Mouse (Mus musculus) limb, embryonic 12.5 days (tissue): Measurements from ENCODE around the gene Atg7. TPM values are rescaled to one million over a fixed set of nuclear protein-coding genes. Genes with fewer than 3 reads are reported as not detected.
A peak's percentile ranks its signal among the peaks of the same experiment; 100 is the strongest.
"Not testable (repeated sequence)": the region's sequence is repeated elsewhere in the genome, so short reads cannot be mapped to it uniquely, and the experiment has no call there.

Source experiments
- ATAC-seq: fragments of 200-750 bp; cut with Nextera tagmentation; 2 replicates; pipeline ENCODE4 v1.8.0; 2017; ENCODE audit warnings: low read depth, moderate TSS enrichment; ENCODE audit not compliant: insufficient number of reproducible peaks, insufficient read depth, low FRiP score, low TSS enrichment
- H3K27ac ChIP-seq: fragments of 300-500 bp; sonication (generic); 2 replicates; pipeline ENCODE4 v1.5.1; 2016; ENCODE audit warnings: mild to moderate bottlenecking, moderate library complexity
- H3K27me3 ChIP-seq: fragments of 300-500 bp; sonication (generic); 2 replicates; pipeline ENCODE4 v1.6.1; 2016; ENCODE audit warnings: mild to moderate bottlenecking, moderate library complexity
- H3K36me3 ChIP-seq: fragments of 300-500 bp; sonication (generic); 2 replicates; pipeline ENCODE4 v1.6.1; 2016; ENCODE audit warnings: mild to moderate bottlenecking, moderate library complexity
- H3K4me1 ChIP-seq: fragments of 300-500 bp; sonication (generic); replicated peaks from 2 replicates; pipeline ENCODE4 v1.6.1; 2016
- H3K4me2 ChIP-seq: fragments of 300-500 bp; sonication (generic); 2 replicates; pipeline ENCODE4 v1.6.1; 2016; ENCODE audit warnings: mild to moderate bottlenecking, moderate library complexity
- H3K4me3 ChIP-seq: fragments of 300-500 bp; sonication (generic); replicated peaks from 2 replicates; pipeline ENCODE4 v1.5.1; 2016; ENCODE audit warnings: mild to moderate bottlenecking
- H3K9ac ChIP-seq: fragments of 300-500 bp; sonication (generic); replicated peaks from 2 replicates; pipeline ENCODE4 v1.6.1; 2016; ENCODE audit warnings: mild to moderate bottlenecking, moderate library complexity
- H3K9me3 ChIP-seq: fragments of 300-500 bp; sonication (generic); 2 replicates; pipeline ENCODE4 v1.6.1; 2016; ENCODE audit warnings: mild to moderate bottlenecking, moderate library complexity
- WGBS: fragments of 180-500 bp; shearing (Covaris S2); methylation state at CpG from one replicate; pipeline ENCODE4 v1.1.7; 2016; 5-methylcytosine and 5-hydroxymethylcytosine counted together
- polyA plus RNA-seq: library from polyadenylated mRNA; unstranded; fragments of >200 nt; fragmentation: Nextera tagmentation; extraction: Ambion mirVana; gene quantifications from 2 replicates; pipeline ENCODE4 v1.2.1, GENCODE M21; 2016

Gene Atg7
- polyA plus RNA-seq: 17.1 and 18.0 TPM in 2 replicates

- H3K36me3 ChIP-seq: no peaks in the 10 kb centered on the region
- no peak within 1 kb of the TSS for H3K27ac ChIP-seq
- H3K4me1 ChIP-seq: peaks cover 7% of the 10 kb centered on the region
- H3K9me3 ChIP-seq: no peaks in the 10 kb centered on the region
- peak; percentile 77 for ATAC-seq
- peak within 1 kb of the TSS; percentile 60 for H3K9ac ChIP-seq
- H3K27me3 ChIP-seq: no peaks in the 10 kb centered on the region
- H3K4me3 ChIP-seq: peak within 1 kb of the TSS; percentile 70
- under 1% methylated on average over 38 of the region's 38 CpGs for WGBS
- H3K4me2 ChIP-seq: peak within 1 kb of the TSS; percentile 94
These were observed at the start of gene Atg7 for GRCm38 (mm10) chr6:114642601-114643528. Atg7 (plus strand) TSS chr6:114643097.

- H3K4me1 ChIP-seq, H3K27me3 ChIP-seq, H3K4me2 ChIP-seq, ATAC-seq, H3K4me3 ChIP-seq, H3K36me3 ChIP-seq, H3K27ac ChIP-seq, H3K9me3 ChIP-seq, H3K9ac ChIP-seq: not testable (repeated sequence)
- WGBS: 2% methylated on average over 8 of the region's 17 CpGs
These were observed 28.8 kb upstream of the Atg7 start for GRCm38 (mm10) chr6:114614076-114614475.

- H3K9ac ChIP-seq, H3K4me1 ChIP-seq, ATAC-seq, H3K27me3 ChIP-seq, H3K27ac ChIP-seq, H3K4me2 ChIP-seq, H3K9me3 ChIP-seq, H3K36me3 ChIP-seq, H3K4me3 ChIP-seq: not testable (repeated sequence)
- no CpG with 5 or more reads among the region's 14 CpGs for WGBS
These were observed 9.0 kb upstream of the Atg7 start for GRCm38 (mm10) chr6:114633886-114634285.

GRCm38 (mm10) chr6:114643716-114644115 lies 819 bp downstream of the Atg7 start:
- peak overlapping the region; percentile 60 for H3K9ac ChIP-seq
- ATAC-seq: no peak

GRCm38 (mm10) chr6:114644531-114644930 lies 1.6 kb downstream of the Atg7 start:
- H3K27me3 ChIP-seq: no peaks in the 10 kb centered on the region
- no peak overlapping the region for H3K9ac ChIP-seq
- no peaks in the 10 kb centered on the region for H3K36me3 ChIP-seq
- ATAC-seq: no peak
- no peaks in the 10 kb centered on the region for H3K9me3 ChIP-seq
- no peak overlapping the region for H3K27ac ChIP-seq
- peaks cover 7% of the 10 kb centered on the region for H3K4me1 ChIP-seq
- H3K4me3 ChIP-seq: no peak overlapping the region
- H3K4me2 ChIP-seq: no peak overlapping the region
- 91% methylated on average over 1 of the region's 1 CpGs for WGBS

More at GRCm38 (mm10) chr6:114643716-114644115, 819 bp downstream of the Atg7 start:
- Histone ChIP-seq H3K4me2 (peak overlapping the region; percentile 94), H3K4me3 (peak overlapping the region; percentile 70), H3K27ac (no peak overlapping the region), H3K36me3 (no peaks in the 10 kb centered on the region), H3K4me1 (peaks cover 7% of the 10 kb centered on the region), H3K27me3 (no peaks in the 10 kb centered on the region), H3K9me3 (no peaks in the 10 kb centered on the region)
- 42% methylated on average over 8 of the region's 8 CpGs for WGBS

- peaks cover 7% of the 10 kb centered on the region for H3K4me1 ChIP-seq
- no peaks in the 10 kb centered on the region for H3K36me3 ChIP-seq
- H3K27ac ChIP-seq: no peak overlapping the region
- H3K4me2 ChIP-seq: no peak overlapping the region
- no peak overlapping the region for H3K4me3 ChIP-seq
- ATAC-seq: no peak
- no peak overlapping the region for H3K9ac ChIP-seq
- WGBS: 88% methylated on average over 1 of the region's 1 CpGs
- no peaks in the 10 kb centered on the region for H3K27me3 ChIP-seq
- no peaks in the 10 kb centered on the region for H3K9me3 ChIP-seq
These were observed 3.3 kb downstream of the Atg7 start for GRCm38 (mm10) chr6:114646201-114646600.

GRCm38 (mm10) chr6:114647011-114647410 lies 4.1 kb downstream of the Atg7 start:
- Histone ChIP-seq H3K36me3 (no peaks in the 10 kb centered on the region), H3K9ac (no peak overlapping the region), H3K4me1 (peaks cover 7% of the 10 kb centered on the region), H3K27me3 (no peaks in the 10 kb centered on the region), H3K9me3 (no peaks in the 10 kb centered on the region), H3K4me3 (no peak overlapping the region), H3K27ac (no peak overlapping the region), H3K4me2 (no peak overlapping the region)
- 86% methylated on average over 6 of the region's 6 CpGs for WGBS
- ATAC-seq: no peak

- no peak overlapping the region for H3K9ac ChIP-seq
- 85% methylated on average over 4 of the region's 4 CpGs for WGBS
- H3K27ac ChIP-seq: no peak overlapping the region
- H3K4me1 ChIP-seq: peaks cover 5% of the 10 kb centered on the region
- H3K27me3 ChIP-seq: no peaks in the 10 kb centered on the region
- no peak overlapping the region for H3K4me3 ChIP-seq
- H3K4me2 ChIP-seq: no peak overlapping the region
- H3K36me3 ChIP-seq: no peaks in the 10 kb centered on the region
- no peaks in the 10 kb centered on the region for H3K9me3 ChIP-seq
- no peak for ATAC-seq
These were observed 5.6 kb downstream of the Atg7 start for GRCm38 (mm10) chr6:114648352-114649030.

GRCm38 (mm10) chr6:114652209-114652608 lies 9.3 kb downstream of the Atg7 start:
- no peaks in the 10 kb centered on the region for H3K4me1 ChIP-seq
- ATAC-seq: no peak
- no peak overlapping the region for H3K9ac ChIP-seq
- no peak overlapping the region for H3K4me3 ChIP-seq
- H3K27ac ChIP-seq: no peak overlapping the region
- H3K4me2 ChIP-seq: no peak overlapping the region
- no peaks in the 10 kb centered on the region for H3K9me3 ChIP-seq
- no peaks in the 10 kb centered on the region for H3K27me3 ChIP-seq
- 66% methylated on average over 3 of the region's 3 CpGs for WGBS
- H3K36me3 ChIP-seq: no peaks in the 10 kb centered on the region

- no peak for ATAC-seq
- Histone ChIP-seq H3K27ac (no peak overlapping the region), H3K4me1 (no peaks in the 10 kb centered on the region), H3K36me3 (no peaks in the 10 kb centered on the region), H3K27me3 (no peaks in the 10 kb centered on the region), H3K4me2 (no peak overlapping the region), H3K9ac (no peak overlapping the region), H3K4me3 (no peak overlapping the region), H3K9me3 (no peaks in the 10 kb centered on the region)
- WGBS: 82% methylated on average over 7 of the region's 7 CpGs
These were observed 14.1 kb downstream of the Atg7 start for GRCm38 (mm10) chr6:114656826-114657600.

GRCm38 (mm10) chr6:114657807-114658206 lies 14.9 kb downstream of the Atg7 start:
- 84% methylated on average over 4 of the region's 4 CpGs for WGBS
- H3K9ac ChIP-seq: no peak overlapping the region
- H3K27ac ChIP-seq: no peak overlapping the region
- H3K27me3 ChIP-seq: no peaks in the 10 kb centered on the region
- no peak overlapping the region for H3K4me3 ChIP-seq
- H3K4me2 ChIP-seq: no peak overlapping the region
- H3K36me3 ChIP-seq: no peaks in the 10 kb centered on the region
- H3K4me1 ChIP-seq: no peaks in the 10 kb centered on the region
- no peak for ATAC-seq
- no peaks in the 10 kb centered on the region for H3K9me3 ChIP-seq
